Mouse (Mus musculus): Measurements from ENCODE around the gene Ankrd44. TPM values are rescaled to one million over a fixed set of nuclear protein-coding genes. Genes with fewer than 3 reads are reported as not detected.

Gene Ankrd44
- polyA plus RNA-seq, 1 experiment from 2014 or later = 20.1 TPM

DNA sequence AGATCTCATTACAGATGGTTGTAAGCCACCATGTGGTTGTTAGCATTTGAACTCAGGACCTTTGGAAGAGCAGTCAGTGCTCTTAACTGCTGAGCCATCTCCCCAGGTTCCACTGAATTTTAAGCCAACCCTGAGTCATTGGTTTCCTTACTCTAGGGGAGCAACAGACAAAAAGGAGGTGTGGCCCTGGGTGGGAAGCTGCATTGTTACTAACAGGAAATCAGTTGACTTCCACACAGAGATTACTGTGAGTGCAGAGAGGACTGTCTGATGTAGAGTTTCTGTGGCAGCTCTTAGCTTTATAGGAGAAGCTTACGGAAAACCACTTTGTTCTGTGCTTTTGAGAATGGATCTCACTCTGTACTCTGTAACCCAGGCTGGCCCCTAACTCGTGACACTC, 8.7 kb upstream of the Ankrd44 start:
- 75% methylated on average over 2 of the region's 2 CpGs for WGBS
- Histone ChIP-seq H3K36me3 (no peaks in the 10 kb centered on the region), H3K27ac (replicated peaks) (no peak overlapping the region), H3K9ac (replicated peaks) (no peak overlapping the region), H3K4me1 (no peaks in the 10 kb centered on the region), H3K27me3 (no peaks in the 10 kb centered on the region), H3K9me3 (no peaks in the 10 kb centered on the region), H3K4me3 (no peak overlapping the region), H3K4me2 (replicated peaks) (no peak overlapping the region)
- no peak for ATAC-seq (ENCODE audit: low FRiP score, low read depth)

- no peak for ATAC-seq (ENCODE audit: low FRiP score, low read depth)
- H3K4me2 ChIP-seq (replicated peaks) = no peak overlapping the region
- H3K9me3 ChIP-seq = no peaks in the 10 kb centered on the region
- H3K4me3 ChIP-seq = no peak overlapping the region
- H3K27me3 ChIP-seq = no peaks in the 10 kb centered on the region
- H3K27ac ChIP-seq (replicated peaks) = no peak overlapping the region
- H3K9ac ChIP-seq (replicated peaks) = no peak overlapping the region
- WGBS = 91% methylated on average over 5 of the region's 5 CpGs
- H3K4me1 ChIP-seq = no peaks in the 10 kb centered on the region
- no peaks in the 10 kb centered on the region for H3K36me3 ChIP-seq
These were observed 7.5 kb upstream of the Ankrd44 start for GRCm38 (mm10) chr1:54933646-54934045.

- no peak overlapping the region for H3K4me3 ChIP-seq
- whole genome bisulfite sequencing = 94% methylated on average over 1 of the region's 1 CpGs
- H3K9me3 ChIP-seq = no peaks in the 10 kb centered on the region
- no peaks in the 10 kb centered on the region for H3K36me3 ChIP-seq
- H3K4me1 ChIP-seq = no peaks in the 10 kb centered on the region
- no peaks in the 10 kb centered on the region for H3K27me3 ChIP-seq
- no peak for ATAC-seq (ENCODE audit: low FRiP score, low read depth)
- no peak overlapping the region for H3K27ac ChIP-seq (replicated peaks)
- no peak overlapping the region for H3K4me2 ChIP-seq (replicated peaks)
- no peak overlapping the region for H3K9ac ChIP-seq (replicated peaks)
These were observed 6.4 kb upstream of the Ankrd44 start for GRCm38 (mm10) chr1:54932456-54933115.

DNA sequence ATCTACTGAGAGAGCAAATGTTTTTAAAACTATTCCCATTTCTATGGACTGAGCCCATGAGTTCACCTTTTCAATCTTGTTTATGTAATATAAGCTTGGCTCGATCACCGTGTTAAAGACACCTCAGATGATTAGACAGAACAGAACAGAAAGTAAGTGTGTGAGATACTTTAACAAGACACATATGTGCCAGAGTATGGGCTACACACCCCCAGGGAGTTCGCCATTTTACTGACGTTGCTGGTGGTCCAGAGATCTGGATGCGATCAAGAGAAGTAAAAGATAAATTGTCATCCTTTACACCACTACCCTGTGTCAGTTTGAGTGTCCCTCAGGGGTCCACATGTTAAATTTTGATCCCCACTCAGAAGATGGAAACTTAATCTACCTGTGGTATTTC, 5.0 kb upstream of the Ankrd44 start:
- H3K27me3 ChIP-seq = no peaks in the 10 kb centered on the region
- no peaks in the 10 kb centered on the region for H3K36me3 ChIP-seq
- H3K9ac ChIP-seq (replicated peaks) = no peak overlapping the region
- H3K9me3 ChIP-seq = no peaks in the 10 kb centered on the region
- ATAC-seq (ENCODE audit: low FRiP score, low read depth) = no peak
- 0 out of 2 replicates have a peak, but pooled peaks cover 5% of the 10 kb centered on the region for H3K4me1 ChIP-seq
- no peak overlapping the region for H3K4me3 ChIP-seq
- no peak overlapping the region for H3K4me2 ChIP-seq (replicated peaks)
- 86% methylated on average over 5 of the region's 5 CpGs for WGBS
- H3K27ac ChIP-seq (replicated peaks) = no peak overlapping the region

DNA sequence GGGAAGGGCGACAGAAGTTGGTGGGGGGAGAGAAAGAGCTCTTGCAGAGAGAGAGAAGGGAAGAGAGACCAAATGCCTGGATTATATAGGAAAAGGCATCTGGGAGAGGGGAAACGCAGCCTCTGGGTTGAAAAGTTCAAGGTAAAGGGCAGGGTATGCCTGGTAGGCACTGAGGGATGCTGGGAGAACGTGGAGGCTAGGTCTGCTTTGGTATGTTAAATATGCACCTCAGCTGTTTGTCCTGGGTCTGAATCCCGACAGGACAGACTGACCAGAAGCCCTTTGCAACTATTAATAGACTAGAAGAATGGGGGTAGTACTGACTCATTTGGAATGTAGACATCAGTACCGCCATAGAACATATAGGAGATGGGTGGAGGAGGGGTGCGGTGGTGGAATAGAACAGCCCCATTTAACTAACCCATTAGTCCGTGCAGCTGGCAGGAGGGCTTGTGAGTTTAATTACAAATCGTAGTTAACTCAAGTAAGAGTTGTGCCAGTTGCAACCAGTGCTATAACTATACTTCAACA, 4.5 kb upstream of the Ankrd44 start:
- H3K9ac ChIP-seq (replicated peaks) = no peak overlapping the region
- H3K4me2 ChIP-seq (replicated peaks) = no peak overlapping the region
- no peaks in the 10 kb centered on the region for H3K36me3 ChIP-seq
- ATAC-seq (ENCODE audit: low FRiP score, low read depth) = no peak
- H3K9me3 ChIP-seq = no peaks in the 10 kb centered on the region
- no peak overlapping the region for H3K4me3 ChIP-seq
- WGBS = 71% methylated on average over 8 of the region's 8 CpGs
- H3K27me3 ChIP-seq = no peaks in the 10 kb centered on the region
- H3K4me1 ChIP-seq = 0 out of 2 replicates have a peak, but pooled peaks cover 5% of the 10 kb centered on the region
- H3K27ac ChIP-seq (replicated peaks) = no peak overlapping the region

DNA sequence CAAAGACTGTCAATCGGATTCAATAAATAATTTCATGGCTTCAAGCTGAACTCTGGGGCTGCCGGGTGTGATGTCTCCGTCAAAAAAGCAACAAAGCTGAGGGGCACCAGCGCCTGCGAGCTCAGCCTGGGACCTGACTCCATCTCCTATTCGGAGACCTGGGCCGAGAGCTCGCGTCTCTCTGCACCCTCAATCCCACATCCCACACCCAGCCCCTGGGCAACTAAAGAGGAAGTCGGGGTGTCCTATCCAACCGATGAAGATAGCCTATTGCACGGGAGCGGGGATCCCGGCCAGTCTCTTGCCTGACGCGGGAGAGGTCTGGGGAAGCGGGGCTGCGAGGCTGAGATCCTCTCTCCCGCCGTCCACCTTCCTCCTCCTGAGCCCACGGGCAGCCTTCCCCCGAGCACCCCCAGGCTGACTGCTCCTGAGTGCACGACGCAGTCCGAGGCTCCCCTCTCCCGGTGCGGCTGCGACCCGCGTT, 694 bp downstream of the Ankrd44 start:
- peak overlapping the region; percentile 82 for H3K4me2 ChIP-seq (replicated peaks)
- peak overlapping the region; percentile 89 for H3K27ac ChIP-seq (replicated peaks)
- H3K36me3 ChIP-seq = no peaks in the 10 kb centered on the region
- H3K9ac ChIP-seq (replicated peaks) = peak overlapping the region; percentile 85
- peaks cover 15% of the 10 kb centered on the region for H3K27me3 ChIP-seq
- H3K4me3 ChIP-seq = peak overlapping the region; percentile 82
- peaks cover 12% of the 10 kb centered on the region for H3K4me1 ChIP-seq
- under 1% methylated on average over 28 of the region's 30 CpGs for WGBS
- ATAC-seq (ENCODE audit: low FRiP score, low read depth) = no peak; the same call in 1 of the 2 replicates
- no peaks in the 10 kb centered on the region for H3K9me3 ChIP-seq

DNA sequence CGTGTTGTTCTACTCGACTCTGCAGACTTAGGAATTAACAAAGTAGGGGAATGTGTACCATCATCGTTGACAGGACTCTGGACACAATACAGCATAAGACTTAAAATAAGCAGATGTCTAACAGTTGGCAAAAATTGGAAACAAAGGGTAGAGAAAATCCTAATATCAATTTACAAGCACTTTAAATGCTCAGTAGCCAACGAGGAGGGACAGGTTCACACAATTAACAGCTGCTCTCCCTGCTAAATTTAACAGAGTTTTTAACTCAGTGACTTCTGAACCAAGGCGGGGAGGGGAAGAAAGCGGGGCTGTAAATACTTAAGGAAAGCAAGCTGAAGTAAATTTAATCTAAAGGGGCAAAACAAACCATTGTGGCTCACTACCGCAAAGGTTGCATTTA, 1.4 kb downstream of the Ankrd44 start:
- H3K27ac ChIP-seq (replicated peaks) = no peak overlapping the region
- no peaks in the 10 kb centered on the region for H3K36me3 ChIP-seq
- peaks cover 12% of the 10 kb centered on the region for H3K4me1 ChIP-seq
- no peak for ATAC-seq (ENCODE audit: low FRiP score, low read depth)
- WGBS = 63% methylated on average over 7 of the region's 7 CpGs
- peak overlapping the region; percentile 82 for H3K4me2 ChIP-seq (replicated peaks)
- H3K27me3 ChIP-seq = peaks cover 15% of the 10 kb centered on the region
- H3K9me3 ChIP-seq = no peaks in the 10 kb centered on the region
- H3K9ac ChIP-seq (replicated peaks) = peak overlapping the region; percentile 85
- peak overlapping the region; percentile 82 for H3K4me3 ChIP-seq

DNA sequence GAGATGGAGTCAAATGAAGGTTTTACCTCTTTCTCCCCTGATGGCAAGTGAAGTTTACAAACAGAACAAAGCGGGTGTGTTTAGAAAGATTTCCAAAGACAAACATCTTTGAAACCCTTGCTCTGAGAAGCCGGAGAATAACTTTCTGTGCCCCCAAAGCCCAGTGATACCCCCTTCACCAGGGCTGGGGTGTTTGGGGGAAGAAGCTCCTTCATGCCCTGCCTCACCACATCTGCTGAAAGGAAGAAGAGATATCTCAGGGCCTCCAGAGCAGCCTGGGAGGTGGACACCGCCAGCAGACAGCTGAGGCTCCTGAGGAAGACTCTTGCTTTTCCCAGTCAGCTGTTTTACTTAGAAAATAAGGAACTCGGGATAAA, 1.9 kb downstream of the Ankrd44 start:
- 90% methylated on average over 4 of the region's 4 CpGs for WGBS
- Histone ChIP-seq H3K36me3 (no peaks in the 10 kb centered on the region), H3K9ac (replicated peaks) (no peak overlapping the region), H3K4me2 (replicated peaks) (peak overlapping the region; percentile 82), H3K27ac (replicated peaks) (no peak overlapping the region), H3K9me3 (no peaks in the 10 kb centered on the region), H3K4me3 (no peak overlapping the region), H3K27me3 (peaks cover 15% of the 10 kb centered on the region), H3K4me1 (peaks cover 12% of the 10 kb centered on the region)
- ATAC-seq (ENCODE audit: low FRiP score, low read depth) = no peak

DNA sequence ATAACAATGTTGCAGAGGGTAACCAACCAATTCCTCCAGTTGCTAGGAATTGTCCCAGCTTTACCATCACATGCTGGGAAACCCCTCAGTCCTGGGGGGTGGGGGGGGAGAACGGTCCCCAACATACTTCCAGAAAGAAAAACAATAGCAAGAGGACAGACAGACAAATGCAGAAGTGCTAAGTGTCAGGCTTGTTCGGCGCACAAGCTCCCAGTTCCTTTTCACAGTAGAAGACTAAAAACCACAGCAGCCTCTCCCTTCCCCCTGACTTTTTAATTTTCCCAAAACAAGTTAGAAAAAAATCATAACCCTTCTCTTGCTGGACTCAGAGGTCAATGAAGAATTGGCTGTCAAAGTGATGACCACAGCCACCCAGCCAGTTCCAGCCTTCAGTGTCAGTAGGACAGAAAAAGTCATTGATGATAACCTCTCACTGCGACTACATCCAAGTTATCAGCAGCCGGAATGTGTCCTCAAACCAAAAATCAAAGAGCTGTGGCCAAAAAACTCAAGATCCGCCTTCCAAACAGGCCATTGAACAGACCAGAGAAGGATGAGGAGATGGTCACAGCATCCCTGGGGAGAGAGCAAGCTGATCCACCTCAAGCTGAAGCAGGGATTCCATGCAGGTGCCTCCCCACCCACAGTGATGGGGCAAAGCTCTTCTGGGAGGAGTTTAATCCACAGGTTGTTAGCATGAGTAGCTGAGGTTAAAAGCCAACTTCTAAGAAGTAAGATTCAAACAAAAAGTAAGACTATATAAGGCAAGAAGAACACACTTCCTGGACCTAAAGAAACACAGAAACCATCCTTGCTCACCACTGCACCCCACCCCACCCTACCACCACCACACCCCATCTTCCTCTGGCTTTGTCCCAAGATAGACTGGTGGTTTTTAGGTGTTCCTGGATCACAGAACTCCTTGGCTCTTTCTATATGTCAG, 2.5 kb downstream of the Ankrd44 start:
- peaks cover 12% of the 10 kb centered on the region for H3K4me1 ChIP-seq
- H3K9ac ChIP-seq (replicated peaks) = no peak overlapping the region
- H3K27me3 ChIP-seq = peaks cover 15% of the 10 kb centered on the region
- H3K27ac ChIP-seq (replicated peaks) = no peak overlapping the region
- H3K4me3 ChIP-seq = no peak overlapping the region
- no peaks in the 10 kb centered on the region for H3K9me3 ChIP-seq
- 0 out of 2 replicates have a peak overlapping the region, but pooled peaks have one; percentile 82 for H3K4me2 ChIP-seq (replicated peaks)
- H3K36me3 ChIP-seq = no peaks in the 10 kb centered on the region
- ATAC-seq (ENCODE audit: low FRiP score, low read depth) = no peak
- WGBS = 82% methylated on average over 6 of the region's 6 CpGs

- no peak overlapping the region for H3K4me3 ChIP-seq
- H3K9me3 ChIP-seq = no peaks in the 10 kb centered on the region
- H3K4me1 ChIP-seq = peaks cover 12% of the 10 kb centered on the region
- H3K27me3 ChIP-seq = peaks cover 15% of the 10 kb centered on the region
- ATAC-seq (ENCODE audit: low FRiP score, low read depth) = no peak
- H3K9ac ChIP-seq (replicated peaks) = no peak overlapping the region
- no peak overlapping the region for H3K27ac ChIP-seq (replicated peaks)
- no peak overlapping the region for H3K4me2 ChIP-seq (replicated peaks)
- 85% methylated on average over 8 of the region's 8 CpGs for WGBS
- H3K36me3 ChIP-seq = no peaks in the 10 kb centered on the region
These were observed 3.5 kb downstream of the Ankrd44 start for GRCm38 (mm10) chr1:54922707-54923106.

DNA sequence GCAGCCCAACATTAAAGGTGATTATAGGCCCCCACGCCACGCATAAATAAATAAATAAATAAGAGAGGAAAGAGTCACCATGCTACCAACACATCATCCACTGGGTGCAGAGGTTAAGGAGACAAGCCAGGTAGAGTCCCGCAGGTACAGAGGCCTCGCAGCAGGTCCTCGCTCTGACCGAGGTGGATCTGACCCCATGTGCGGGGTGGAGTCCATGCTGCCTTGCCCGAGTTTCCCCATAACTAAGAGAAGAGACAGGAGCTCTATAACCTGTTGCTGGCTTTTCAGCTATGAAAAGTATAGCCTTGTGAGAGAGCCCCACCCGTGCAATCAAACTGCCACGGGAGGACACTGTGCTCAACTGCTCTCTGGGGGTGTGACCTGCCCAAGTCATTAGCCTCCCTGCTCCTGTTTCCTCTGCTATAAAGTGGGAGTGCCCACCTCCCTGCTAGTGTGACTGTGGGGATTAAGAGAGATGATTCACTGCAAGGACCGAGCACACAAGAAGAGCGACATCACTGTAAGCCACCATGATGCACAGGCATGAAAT, 4.1 kb downstream of the Ankrd44 start:
- H3K9me3 ChIP-seq = no peaks in the 10 kb centered on the region
- H3K27ac ChIP-seq (replicated peaks) = no peak overlapping the region
- no peak for ATAC-seq (ENCODE audit: low FRiP score, low read depth)
- H3K4me1 ChIP-seq = peaks cover 12% of the 10 kb centered on the region
- 82% methylated on average over 12 of the region's 12 CpGs for WGBS
- H3K4me3 ChIP-seq = no peak overlapping the region
- H3K27me3 ChIP-seq = peaks cover 15% of the 10 kb centered on the region
- no peak overlapping the region for H3K4me2 ChIP-seq (replicated peaks)
- no peaks in the 10 kb centered on the region for H3K36me3 ChIP-seq
- H3K9ac ChIP-seq (replicated peaks) = no peak overlapping the region

GRCm38 (mm10) chr1:54920132-54920531, 6.1 kb downstream of the Ankrd44 start:
- 95% methylated on average over 4 of the region's 4 CpGs for WGBS
- H3K36me3 ChIP-seq = no peaks in the 10 kb centered on the region
- H3K27me3 ChIP-seq = peaks cover 15% of the 10 kb centered on the region
- peaks cover 6% of the 10 kb centered on the region for H3K4me1 ChIP-seq
- no peaks in the 10 kb centered on the region for H3K9me3 ChIP-seq
- no peak for ATAC-seq (ENCODE audit: low FRiP score, low read depth)
- H3K27ac ChIP-seq (replicated peaks) = no peak overlapping the region
- H3K9ac ChIP-seq (replicated peaks) = no peak overlapping the region
- no peak overlapping the region for H3K4me2 ChIP-seq (replicated peaks)
- no peak overlapping the region for H3K4me3 ChIP-seq
